Mouse (Mus musculus) adipocyte (in vitro differentiated cells): Measurements from ENCODE around the gene 4933425L06Rik.

Source experiments
- DNase-seq: peaks from one replicate; pipeline ENCODE4 v3.0.0-alpha.2; 2016; ENCODE audit warnings: low spot score

4933425L06Rik gene

GRCm38 (mm10) chr13:105081862-105082261 lies at the start of gene 4933425L06Rik:
4933425L06Rik (plus strand) TSS chr13:105082122.
- DNase-seq: no peak

GRCm38 (mm10) chr13:105037816-105038215 lies 44.1 kb upstream of the 4933425L06Rik start:
- no peak for DNase-seq

- DNase-seq: no peak
Observed at GRCm38 (mm10) chr13:105038334-105038733, 43.6 kb upstream of the 4933425L06Rik start.

- DNase-seq: no peak
Observed at GRCm38 (mm10) chr13:105043882-105044281, 38.0 kb upstream of the 4933425L06Rik start.

- DNase-seq: no peak
Observed at GRCm38 (mm10) chr13:105047377-105047776, 34.5 kb upstream of the 4933425L06Rik start.

- no peak for DNase-seq
Observed at GRCm38 (mm10) chr13:105048662-105049061, 33.3 kb upstream of the 4933425L06Rik start.

- DNase-seq: no peak
Observed at GRCm38 (mm10) chr13:105051432-105051831, 30.5 kb upstream of the 4933425L06Rik start.

- DNase-seq: no peak
Observed at GRCm38 (mm10) chr13:105053618-105054017, 28.3 kb upstream of the 4933425L06Rik start.

GRCm38 (mm10) chr13:105054181-105054940 lies 27.6 kb upstream of the 4933425L06Rik start, which contains the start of gene Rgs7bp:
Rgs7bp (minus strand) TSS chr13:105054930.
- no peak for DNase-seq

GRCm38 (mm10) chr13:105054941-105055309 lies 27.0 kb upstream of the 4933425L06Rik start:
- DNase-seq: no peak

GRCm38 (mm10) chr13:105055374-105055773 lies 26.5 kb upstream of the 4933425L06Rik start:
- no peak for DNase-seq

GRCm38 (mm10) chr13:105066119-105066518 lies 15.8 kb upstream of the 4933425L06Rik start:
- no peak for DNase-seq

GRCm38 (mm10) chr13:105066890-105067845 lies 14.8 kb upstream of the 4933425L06Rik start:
- no peak for DNase-seq

GRCm38 (mm10) chr13:105089276-105089675 lies 7.4 kb downstream of the 4933425L06Rik start:
- DNase-seq: no peak

- DNase-seq: no peak
Observed at GRCm38 (mm10) chr13:105096316-105096715, 14.4 kb downstream of the 4933425L06Rik start.

GRCm38 (mm10) chr13:105100705-105101104 lies 18.8 kb downstream of the 4933425L06Rik start:
- DNase-seq: no peak

- DNase-seq: no peak
Observed at GRCm38 (mm10) chr13:105104385-105104784, 22.5 kb downstream of the 4933425L06Rik start.

GRCm38 (mm10) chr13:105111599-105111998 lies 29.7 kb downstream of the 4933425L06Rik start:
- no peak for DNase-seq

GRCm38 (mm10) chr13:105121617-105122016 lies 39.7 kb downstream of the 4933425L06Rik start:
- no peak for DNase-seq

- DNase-seq: no peak
Observed at GRCm38 (mm10) chr13:105122092-105122491, 40.2 kb downstream of the 4933425L06Rik start.

- DNase-seq: no peak
Observed at GRCm38 (mm10) chr13:105130080-105130479, 48.2 kb downstream of the 4933425L06Rik start.

GRCm38 (mm10) chr13:105132370-105132769 lies 50.4 kb downstream of the 4933425L06Rik start:
- no peak for DNase-seq

- no peak for DNase-seq
Observed at GRCm38 (mm10) chr13:105132776-105133175, 50.9 kb downstream of the 4933425L06Rik start.
